Mouse (Mus musculus) layer of hippocampus, adult 11-12 months (tissue): Measurements from ENCODE around the gene 2410002F23Rik.
"Not testable (repeated sequence)": the region's sequence is repeated elsewhere in the genome, so short reads cannot be mapped to it uniquely, and the experiment has no call there.

ENCODE experiments used
- DNase-seq: peaks from one replicate; pipeline ENCODE4 v3.0.0; 2022; ENCODE audit warnings: low spot score

Gene 2410002F23Rik

GRCm38 (mm10) chr7:44246055-44246983 is at the start of gene 2410002F23Rik, which contains the start of gene 1700028J19Rik:
2410002F23Rik (plus strand) TSS chr7:44246722.
1700028J19Rik (minus strand) TSS chr7:44246695.
- peak; percentile 93 for DNase-seq

DNA sequence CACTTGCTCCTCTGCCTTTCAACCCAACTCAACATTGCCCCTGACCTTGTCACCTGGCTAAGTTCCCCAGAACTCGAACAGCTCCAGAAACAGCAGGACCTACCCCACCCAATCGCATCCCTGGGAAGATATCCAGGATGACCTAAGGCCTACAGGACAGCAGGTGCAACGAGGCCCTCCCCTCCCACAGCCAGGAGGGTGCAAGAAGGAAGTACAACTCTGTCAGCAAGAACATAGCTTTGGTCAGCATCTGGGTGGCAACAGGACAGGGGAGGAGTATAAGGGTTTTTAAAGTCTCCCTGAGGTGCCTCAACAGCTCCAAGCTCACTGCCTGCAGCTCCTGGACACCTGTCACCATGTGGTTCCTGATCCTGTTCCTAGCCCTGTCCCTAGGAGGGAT is 48.6 kb upstream of the 2410002F23Rik start, which contains the start of gene Klk1b3:
TSS of gene Klk1b3 (plus strand) at position 301 of the 400 bp plus-strand sequence.
- no peak for DNase-seq

DNA sequence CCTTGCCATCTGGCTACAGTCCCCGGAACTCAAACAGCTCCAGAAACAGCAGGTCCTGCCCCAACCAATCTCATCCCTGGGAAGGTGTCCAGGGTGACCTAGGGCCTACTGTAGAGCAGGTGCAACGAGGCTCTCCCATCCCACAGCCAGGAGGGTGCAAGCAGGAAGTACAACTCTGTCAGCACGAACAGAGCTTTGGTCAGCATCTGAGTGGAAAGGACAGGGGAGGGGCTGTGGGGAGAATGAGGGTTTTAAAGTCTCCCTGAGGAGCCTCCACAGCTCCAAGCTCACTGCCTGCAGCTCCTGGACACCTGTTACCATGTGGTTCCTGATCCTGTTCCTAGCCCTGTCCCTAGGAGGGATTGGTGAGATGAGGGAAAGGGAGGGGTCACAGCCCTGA is 39.4 kb upstream of the 2410002F23Rik start, which contains the start of gene Klk1b4:
TSS of gene Klk1b4 (plus strand) at position 301 of the 400 bp plus-strand sequence.
- not testable (repeated sequence) for DNase-seq

- DNase-seq = no peak
These were observed 38.2 kb upstream of the 2410002F23Rik start for GRCm38 (mm10) chr7:44208307-44208706.

DNA sequence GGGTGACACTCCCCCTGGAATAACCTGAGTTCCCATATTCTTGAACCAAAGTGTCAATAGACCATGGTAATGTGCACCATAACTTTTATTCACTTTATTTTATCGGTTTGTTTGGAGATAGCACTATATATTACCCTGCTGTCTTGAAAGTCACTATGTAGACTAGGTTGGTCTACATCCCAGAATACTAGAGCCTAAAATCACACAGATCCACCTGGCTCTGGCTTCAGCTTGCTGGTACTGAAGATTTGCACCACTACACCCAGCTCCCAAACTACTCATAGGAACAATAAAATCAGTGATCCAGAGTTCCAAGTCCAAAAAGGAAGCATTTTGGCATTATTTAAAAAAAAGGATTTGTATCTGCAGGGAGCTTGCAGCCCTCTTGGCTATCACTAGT is 30.9 kb upstream of the 2410002F23Rik start, which contains the start of gene Klk1b5:
TSS of gene Klk1b5 (plus strand) at position 301 of the 400 bp plus-strand sequence.
- no peak for DNase-seq

GRCm38 (mm10) chr7:44221601-44222000 is 24.9 kb upstream of the 2410002F23Rik start:
- DNase-seq = not testable (repeated sequence)

- not testable (repeated sequence) for DNase-seq
These were observed 24.2 kb upstream of the 2410002F23Rik start for GRCm38 (mm10) chr7:44222335-44222734.

DNA sequence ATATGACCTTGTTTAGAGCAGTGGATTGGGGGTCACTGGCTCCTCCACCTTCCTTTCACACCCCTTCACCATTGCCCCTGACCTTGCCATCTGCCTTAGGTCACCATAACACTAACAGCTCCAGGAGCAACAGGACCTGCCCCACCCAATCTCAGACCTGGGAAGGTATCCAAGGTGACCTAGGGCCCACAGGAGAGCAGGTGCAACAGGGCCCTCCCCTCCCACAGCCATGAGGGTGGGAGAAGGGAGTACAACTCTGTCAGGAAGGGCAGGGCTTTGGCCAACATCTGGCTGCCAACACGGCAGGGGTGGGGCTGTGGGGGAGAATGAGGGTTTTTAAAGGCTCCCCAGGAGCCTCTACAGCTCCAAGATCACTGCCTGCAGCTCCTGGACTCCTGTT is 21.4 kb upstream of the 2410002F23Rik start, which contains the start of gene Klk1:
TSS of gene Klk1 (plus strand) at position 285 of the 400 bp plus-strand sequence.
- DNase-seq = no peak

- no peak for DNase-seq
These were observed 10.6 kb upstream of the 2410002F23Rik start, which contains the start of gene Gm36864 for GRCm38 (mm10) chr7:44235909-44236308. Gm36864 (plus strand) TSS chr7:44236177.

DNA sequence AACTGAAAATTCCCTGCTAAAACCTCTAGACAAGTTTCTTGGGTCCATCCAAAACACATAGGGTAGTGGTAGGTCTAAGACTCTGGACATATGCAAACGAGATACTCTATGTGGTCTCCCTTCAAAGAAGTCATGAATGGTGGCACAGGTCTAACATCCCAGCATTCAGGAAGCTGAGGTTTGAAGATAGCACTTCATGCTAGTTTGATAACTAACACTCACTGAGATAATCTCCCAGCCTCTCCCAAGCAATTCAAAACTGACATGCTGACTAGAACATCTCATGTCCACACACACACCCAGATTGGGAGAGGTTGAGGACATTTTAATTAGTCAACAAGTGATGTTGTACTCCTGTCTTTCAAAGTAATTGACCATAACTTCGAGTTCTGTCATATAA is 6.6 kb upstream of the 2410002F23Rik start:
- DNase-seq = no peak

- no peak for DNase-seq
These were observed 5.8 kb upstream of the 2410002F23Rik start for GRCm38 (mm10) chr7:44240712-44241111.

GRCm38 (mm10) chr7:44241163-44241562 is 5.4 kb upstream of the 2410002F23Rik start:
- no peak for DNase-seq

DNA sequence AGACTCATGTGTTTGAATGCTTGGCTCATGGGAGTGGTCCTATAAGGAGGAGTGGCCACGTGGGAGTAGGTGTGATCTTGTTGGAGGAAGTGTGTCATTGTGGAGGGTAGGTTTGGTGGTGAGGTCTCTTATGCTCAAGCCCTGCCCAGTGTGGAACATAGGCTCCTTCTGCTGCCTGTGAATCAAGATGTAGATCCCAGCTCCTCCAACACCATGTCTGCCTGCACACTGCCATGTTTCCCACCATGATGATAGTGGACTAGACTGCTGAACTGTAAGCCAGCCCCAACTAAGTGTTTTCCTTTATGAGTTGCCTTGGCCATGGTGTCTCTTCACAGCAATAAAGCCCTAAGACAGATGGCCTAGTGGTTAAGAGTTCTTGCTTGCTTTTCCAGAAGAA is 2.4 kb upstream of the 2410002F23Rik start:
- no peak for DNase-seq

- DNase-seq = peak; percentile 46
These were observed 505 bp downstream of the 2410002F23Rik start for GRCm38 (mm10) chr7:44246984-44247470.

DNA sequence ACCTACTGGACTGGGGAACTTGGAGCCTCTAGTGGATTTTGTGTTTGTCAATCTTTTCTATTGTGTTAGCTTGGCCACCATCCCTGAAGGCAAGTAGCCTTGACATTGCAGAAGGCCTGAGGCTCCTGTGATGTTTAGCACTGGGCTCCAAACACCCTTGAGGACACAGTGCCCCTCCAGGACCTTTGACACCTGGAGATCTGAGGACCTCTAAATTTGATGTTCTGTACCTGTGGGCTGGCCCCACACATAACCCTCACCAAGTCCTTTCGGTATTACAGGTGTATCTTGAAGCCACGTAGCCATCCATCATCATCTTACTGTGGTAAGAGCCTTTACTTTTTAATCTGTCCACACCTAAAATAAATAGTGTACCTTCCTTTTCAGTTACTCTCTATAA is 1.4 kb downstream of the 2410002F23Rik start:
- no peak for DNase-seq

- DNase-seq = no peak
These were observed 2.7 kb downstream of the 2410002F23Rik start for GRCm38 (mm10) chr7:44249248-44249647.

DNA sequence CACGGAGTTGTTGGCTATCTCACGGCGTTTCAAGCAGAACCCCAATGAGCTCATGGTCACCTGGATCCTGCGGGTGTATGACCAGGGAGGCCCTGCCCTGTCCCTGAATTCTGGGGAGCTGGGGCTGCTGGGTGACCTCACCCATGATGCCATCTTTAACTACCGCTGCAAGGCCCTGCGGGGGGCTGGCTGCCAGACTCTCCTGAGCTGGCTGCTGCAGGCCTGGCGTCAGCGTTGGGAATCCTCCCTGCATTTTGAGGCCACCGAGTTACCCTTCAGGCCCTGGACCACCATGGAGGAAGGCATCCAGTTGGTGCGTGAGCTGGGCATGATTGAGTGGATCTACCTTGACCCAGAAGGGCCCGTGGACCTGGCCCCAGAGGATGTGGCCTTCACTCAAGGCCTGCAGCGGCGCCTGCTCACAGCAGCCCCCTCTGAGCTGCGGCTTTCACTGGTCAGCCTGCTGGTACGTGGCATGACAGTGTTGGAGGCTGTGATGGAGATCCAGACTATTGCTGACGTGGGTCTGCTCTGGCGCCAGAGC is 4.3 kb downstream of the 2410002F23Rik start:
- DNase-seq = not testable (repeated sequence)

- DNase-seq = no peak
These were observed 6.6 kb downstream of the 2410002F23Rik start for GRCm38 (mm10) chr7:44253023-44253616.

DNA sequence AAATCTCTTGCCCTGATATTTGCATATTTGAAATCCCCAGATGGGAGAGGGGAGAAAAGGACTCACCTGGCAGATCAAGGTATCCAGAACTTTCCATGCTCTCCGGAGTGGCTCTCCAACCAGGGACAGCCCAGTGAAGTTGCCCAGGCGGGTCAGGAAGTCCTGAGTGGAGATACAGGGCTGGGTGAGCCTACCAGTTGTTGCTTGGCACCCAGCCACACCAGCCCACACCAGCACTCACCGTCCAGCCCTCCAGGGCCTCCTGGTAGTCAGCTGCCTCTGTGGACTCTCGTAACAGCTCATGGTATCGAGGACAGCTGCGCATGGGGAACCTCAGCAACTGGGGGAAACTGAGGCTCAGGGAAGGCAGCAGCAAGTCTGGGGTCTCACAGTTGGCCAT is 8.4 kb downstream of the 2410002F23Rik start:
- no peak for DNase-seq

DNA sequence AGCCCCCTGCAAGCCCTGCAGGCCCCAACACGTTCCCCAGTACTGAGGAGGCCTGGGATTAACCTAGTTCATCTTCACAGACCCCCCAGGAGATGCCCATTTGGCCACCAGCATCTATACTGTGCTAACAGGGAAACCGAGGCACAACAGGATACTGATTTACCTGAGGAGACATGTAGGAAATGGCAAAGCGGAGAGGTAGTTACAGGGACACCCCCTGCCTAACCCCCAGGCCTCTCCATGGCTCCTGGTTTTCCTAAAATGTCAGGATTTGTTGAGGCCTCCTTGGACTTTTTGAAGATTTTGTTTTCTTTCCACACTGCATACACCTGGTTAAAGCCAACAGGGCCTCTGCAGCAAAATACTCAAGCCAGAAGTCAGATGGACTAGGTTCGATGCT is 10.8 kb downstream of the 2410002F23Rik start, which contains the start of gene Acp4:
TSS of gene Acp4 (minus strand) at position 101 of the 400 bp plus-strand sequence.
- DNase-seq = no peak

- no peak for DNase-seq
These were observed 13.9 kb downstream of the 2410002F23Rik start for GRCm38 (mm10) chr7:44260410-44260809.

DNA sequence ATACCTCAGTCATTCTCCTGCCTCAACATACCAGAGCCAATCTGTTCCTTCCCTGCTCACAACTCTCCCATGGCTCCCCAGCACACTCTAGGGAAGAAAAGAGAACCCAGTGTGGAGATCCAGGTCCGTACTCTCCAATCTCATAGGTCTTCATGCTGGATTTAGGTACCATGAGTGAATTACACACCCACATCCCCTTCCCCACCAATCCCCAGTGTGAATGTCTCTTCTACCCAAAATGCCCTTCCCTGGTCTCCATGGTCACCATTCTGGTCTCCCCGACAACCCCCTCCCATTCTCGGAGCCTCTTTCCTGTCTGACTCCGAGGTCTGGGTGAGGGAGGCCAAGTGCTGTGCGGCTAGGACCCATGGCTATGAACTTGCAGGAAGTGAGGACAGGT is 14.6 kb downstream of the 2410002F23Rik start, which contains the start of gene Gm15517:
TSS of gene Gm15517 (plus strand) at position 301 of the 400 bp plus-strand sequence.
- no peak for DNase-seq
